Mouse (Mus musculus) midbrain, embryonic 13.5 days (tissue): ENCODE data around the gene Uchl1. TPM values are rescaled to one million over a fixed set of nuclear protein-coding genes. Genes with fewer than 3 reads are reported as not detected.

Source experiments
- ATAC-seq: fragments of 200-750 bp; cut with Nextera tagmentation; 2 replicates; pipeline ENCODE4 v1.8.0; 2017; ENCODE audit warnings: mild to moderate bottlenecking, moderate TSS enrichment, moderate library complexity
- H3K27ac ChIP-seq: fragments of 300-500 bp; sonication (generic); 2 replicates; pipeline ENCODE4 v1.5.1; 2015; ENCODE audit warnings: inconsistent platforms, mild to moderate bottlenecking, moderate library complexity
- H3K27me3 ChIP-seq: fragments of 300-500 bp; sonication (generic); 2 replicates; pipeline ENCODE4 v1.6.1; 2015; ENCODE audit warnings: mild to moderate bottlenecking, inconsistent platforms
- H3K36me3 ChIP-seq: fragments of 300-500 bp; sonication (generic); 2 replicates; pipeline ENCODE4 v1.6.1; 2015; ENCODE audit warnings: mild to moderate bottlenecking, inconsistent platforms
- H3K4me1 ChIP-seq: fragments of 300-500 bp; sonication (generic); replicated peaks from 2 replicates; pipeline ENCODE4 v1.6.1; 2015; ENCODE audit warnings: inconsistent platforms
- H3K4me2 ChIP-seq: fragments of 300-500 bp; sonication (generic); replicated peaks from 2 replicates; pipeline ENCODE4 v1.6.1; 2015; ENCODE audit warnings: moderate library complexity, mild to moderate bottlenecking, inconsistent platforms
- H3K4me3 ChIP-seq: fragments of 300-500 bp; sonication (generic); replicated peaks from 2 replicates; pipeline ENCODE4 v1.5.1; 2015; ENCODE audit warnings: mild to moderate bottlenecking, inconsistent platforms
- H3K9ac ChIP-seq: fragments of 300-500 bp; sonication (generic); replicated peaks from 2 replicates; pipeline ENCODE4 v1.6.1; 2015; ENCODE audit warnings: mild to moderate bottlenecking, inconsistent platforms
- H3K9me3 ChIP-seq: fragments of 300-500 bp; sonication (generic); 2 replicates; pipeline ENCODE4 v1.6.1; 2016; ENCODE audit warnings: mild to moderate bottlenecking, inconsistent platforms
- WGBS: fragments of 180-500 bp; shearing (Covaris S2); methylation state at CpG from one replicate; pipeline ENCODE4 v1.1.7; 2015; 5-methylcytosine and 5-hydroxymethylcytosine counted together
- polyA plus RNA-seq: library from polyadenylated mRNA; unstranded; fragments of >200 nt; fragmentation: Nextera tagmentation; extraction: Ambion mirVana; gene quantifications from 2 replicates; pipeline ENCODE4 v1.2.1, GENCODE M21; 2015

Gene Uchl1
- polyA plus RNA-seq: 1,181 and 1,187 TPM in 2 replicates

- H3K27ac ChIP-seq: peak within 1 kb of the TSS; percentile 89
- under 1% methylated on average over 20 of the region's 20 CpGs for WGBS
- ATAC-seq: peak; percentile 93
- no peaks in the 10 kb centered on the region for H3K27me3 ChIP-seq
- peak within 1 kb of the TSS; percentile 88 for H3K4me2 ChIP-seq
- no peaks in the 10 kb centered on the region for H3K9me3 ChIP-seq
- peaks cover 45% of the 10 kb centered on the region for H3K4me1 ChIP-seq
- H3K36me3 ChIP-seq: peaks cover 16% of the 10 kb centered on the region
- peak within 1 kb of the TSS; percentile 88 for H3K9ac ChIP-seq
- H3K4me3 ChIP-seq: peak within 1 kb of the TSS; percentile 91
These were observed at the start of gene Uchl1 for GRCm38 (mm10) chr5:66675983-66676382. TSS of gene Uchl1 (plus strand) at chr5:66676091.

DNA sequence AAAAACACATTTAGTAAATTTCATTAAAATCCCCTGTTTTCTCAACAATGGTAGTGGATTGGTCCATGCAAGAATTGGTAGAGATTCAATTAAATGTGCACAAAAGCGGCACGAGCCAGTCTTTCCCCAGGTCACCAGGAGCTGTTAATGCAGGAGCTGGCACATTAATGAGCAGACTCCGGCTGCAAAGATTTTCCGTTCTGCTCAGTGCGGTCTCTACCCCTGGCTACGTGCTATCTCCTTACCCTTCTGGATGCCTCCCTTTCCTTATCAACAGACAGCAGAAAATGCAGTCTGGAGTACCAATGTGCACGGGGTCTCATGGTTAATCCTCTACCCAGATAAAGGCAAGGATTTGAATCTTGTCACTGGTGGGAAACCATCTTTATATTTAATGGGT lies 48.1 kb upstream of the Uchl1 start:
- Histone ChIP-seq H3K27me3 (no peaks in the 10 kb centered on the region), H3K4me1 (0 out of 2 replicates have a peak, but pooled peaks cover 6% of the 10 kb centered on the region), H3K4me3 (no peak overlapping the region), H3K9ac (no peak overlapping the region), H3K36me3 (no peaks in the 10 kb centered on the region), H3K4me2 (no peak overlapping the region), H3K27ac (peak overlapping the region; percentile 42), H3K9me3 (no peaks in the 10 kb centered on the region)
- 41% methylated on average over 7 of the region's 7 CpGs for WGBS
- ATAC-seq: peak; percentile 88

GRCm38 (mm10) chr5:66635459-66636079 lies 40.3 kb upstream of the Uchl1 start:
- Histone ChIP-seq H3K9ac (no peak overlapping the region), H3K4me2 (no peak overlapping the region), H3K4me3 (no peak overlapping the region), H3K27ac (no peak overlapping the region), H3K27me3 (no peaks in the 10 kb centered on the region), H3K4me1 (peaks cover 5% of the 10 kb centered on the region; the same call in 1 of the 2 replicates), H3K36me3 (no peaks in the 10 kb centered on the region), H3K9me3 (no peaks in the 10 kb centered on the region)
- 50% methylated on average over 10 of the region's 10 CpGs for WGBS
- no peak for ATAC-seq

GRCm38 (mm10) chr5:66642156-66642555 lies 33.7 kb upstream of the Uchl1 start:
- no peak overlapping the region for H3K9ac ChIP-seq
- H3K4me2 ChIP-seq: no peak overlapping the region
- no peaks in the 10 kb centered on the region for H3K36me3 ChIP-seq
- H3K4me1 ChIP-seq: no peaks in the 10 kb centered on the region
- ATAC-seq: no peak
- no peak overlapping the region for H3K27ac ChIP-seq
- H3K27me3 ChIP-seq: no peaks in the 10 kb centered on the region
- whole genome bisulfite sequencing: 95% methylated on average over 4 of the region's 4 CpGs
- H3K9me3 ChIP-seq: no peaks in the 10 kb centered on the region
- no peak overlapping the region for H3K4me3 ChIP-seq

GRCm38 (mm10) chr5:66643260-66643659 lies 32.6 kb upstream of the Uchl1 start:
- no peak overlapping the region for H3K4me3 ChIP-seq
- no peak for ATAC-seq
- no peak overlapping the region for H3K27ac ChIP-seq
- no peaks in the 10 kb centered on the region for H3K4me1 ChIP-seq
- H3K4me2 ChIP-seq: no peak overlapping the region
- H3K36me3 ChIP-seq: no peaks in the 10 kb centered on the region
- H3K27me3 ChIP-seq: no peaks in the 10 kb centered on the region
- no peak overlapping the region for H3K9ac ChIP-seq
- H3K9me3 ChIP-seq: no peaks in the 10 kb centered on the region
- WGBS: 88% methylated on average over 5 of the region's 5 CpGs

- no peak overlapping the region for H3K27ac ChIP-seq
- H3K4me1 ChIP-seq: no peaks in the 10 kb centered on the region
- H3K27me3 ChIP-seq: no peaks in the 10 kb centered on the region
- no peak overlapping the region for H3K4me3 ChIP-seq
- H3K4me2 ChIP-seq: no peak overlapping the region
- WGBS: 73% methylated on average over 7 of the region's 7 CpGs
- no peaks in the 10 kb centered on the region for H3K36me3 ChIP-seq
- no peak overlapping the region for H3K9ac ChIP-seq
- H3K9me3 ChIP-seq: no peaks in the 10 kb centered on the region
- no peak for ATAC-seq
These were observed 28.4 kb upstream of the Uchl1 start for GRCm38 (mm10) chr5:66647504-66647903.

DNA sequence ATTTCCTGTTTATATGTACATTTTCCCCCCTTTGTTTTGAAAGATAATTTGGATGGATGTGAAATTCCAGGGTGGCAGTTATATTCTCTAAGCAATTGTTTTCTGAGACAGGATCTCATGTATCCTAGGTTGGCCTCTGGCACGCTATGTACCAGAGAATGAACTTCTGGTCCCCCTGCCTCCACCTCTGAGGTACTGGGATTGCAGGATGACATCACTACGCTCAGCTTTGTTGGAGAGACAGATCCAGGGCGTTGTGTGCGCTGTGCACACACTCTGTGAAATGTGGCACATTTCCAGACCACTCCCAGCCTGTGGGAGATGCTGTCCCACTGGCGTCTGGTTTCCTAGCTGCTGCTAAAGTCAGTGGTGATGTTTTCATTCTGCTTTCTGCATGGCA lies 21.7 kb upstream of the Uchl1 start:
- Histone ChIP-seq H3K4me3 (no peak overlapping the region), H3K4me2 (no peak overlapping the region), H3K27ac (peak overlapping the region; percentile 47; the same call in 1 of the 2 replicates), H3K4me1 (no peaks in the 10 kb centered on the region), H3K27me3 (no peaks in the 10 kb centered on the region), H3K9me3 (no peaks in the 10 kb centered on the region), H3K9ac (no peak overlapping the region), H3K36me3 (no peaks in the 10 kb centered on the region)
- 56% methylated on average over 5 of the region's 5 CpGs for WGBS
- 0 out of 2 replicates have a peak, but pooled peaks have one; percentile 55 for ATAC-seq

GRCm38 (mm10) chr5:66675189-66675890 lies 551 bp upstream of the Uchl1 start:
- under 1% methylated on average over 18 of the region's 18 CpGs for WGBS
- Histone ChIP-seq H3K4me1 (peaks cover 39% of the 10 kb centered on the region), H3K36me3 (peaks cover 10% of the 10 kb centered on the region), H3K27ac (peak overlapping the region; percentile 89), H3K4me3 (peak overlapping the region; percentile 91), H3K9ac (peak overlapping the region; percentile 88), H3K9me3 (no peaks in the 10 kb centered on the region), H3K27me3 (no peaks in the 10 kb centered on the region), H3K4me2 (peak overlapping the region; percentile 88)
- peak; percentile 46 for ATAC-seq

DNA sequence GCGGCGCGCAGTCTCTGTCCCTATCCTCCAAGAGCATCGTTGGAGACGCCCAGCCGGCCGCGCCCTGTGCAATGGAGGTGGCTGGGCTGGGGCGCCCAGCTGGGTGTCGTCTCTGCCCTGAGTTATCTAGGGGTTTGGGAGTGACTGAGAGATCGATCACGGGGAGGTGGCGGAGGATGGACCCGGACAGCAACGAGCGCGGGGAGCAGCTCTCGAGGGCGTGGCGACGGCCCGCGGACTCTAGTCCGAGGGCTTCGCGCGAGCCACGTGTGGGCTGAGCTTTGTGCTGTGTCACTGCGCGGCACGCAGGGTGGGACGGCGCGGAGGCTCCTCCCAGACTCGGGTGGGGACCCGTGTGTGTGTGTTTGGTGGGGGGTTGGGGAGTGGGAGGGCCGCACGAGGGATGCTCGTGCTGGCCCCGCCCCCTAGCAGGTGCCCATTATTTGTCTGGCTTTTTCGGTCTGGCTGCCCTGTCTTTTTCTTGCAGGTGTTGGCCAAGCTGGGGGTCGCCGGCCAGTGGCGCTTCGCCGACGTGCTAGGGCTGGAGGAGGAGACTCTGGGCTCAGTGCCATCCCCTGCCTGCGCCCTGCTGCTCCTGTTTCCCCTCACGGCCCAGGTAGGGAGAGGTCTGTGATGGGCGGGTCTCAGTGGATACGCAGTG lies 696 bp downstream of the Uchl1 start:
- under 1% methylated on average over 51 of the region's 51 CpGs for WGBS
- H3K4me3 ChIP-seq: peak overlapping the region; percentile 91
- no peaks in the 10 kb centered on the region for H3K27me3 ChIP-seq
- ATAC-seq: peak; percentile 89
- peak overlapping the region; percentile 88 for H3K9ac ChIP-seq
- peaks cover 45% of the 10 kb centered on the region for H3K4me1 ChIP-seq
- H3K4me2 ChIP-seq: peak overlapping the region; percentile 88
- peaks cover 22% of the 10 kb centered on the region for H3K36me3 ChIP-seq
- H3K27ac ChIP-seq: peak overlapping the region; percentile 89
- H3K9me3 ChIP-seq: no peaks in the 10 kb centered on the region

DNA sequence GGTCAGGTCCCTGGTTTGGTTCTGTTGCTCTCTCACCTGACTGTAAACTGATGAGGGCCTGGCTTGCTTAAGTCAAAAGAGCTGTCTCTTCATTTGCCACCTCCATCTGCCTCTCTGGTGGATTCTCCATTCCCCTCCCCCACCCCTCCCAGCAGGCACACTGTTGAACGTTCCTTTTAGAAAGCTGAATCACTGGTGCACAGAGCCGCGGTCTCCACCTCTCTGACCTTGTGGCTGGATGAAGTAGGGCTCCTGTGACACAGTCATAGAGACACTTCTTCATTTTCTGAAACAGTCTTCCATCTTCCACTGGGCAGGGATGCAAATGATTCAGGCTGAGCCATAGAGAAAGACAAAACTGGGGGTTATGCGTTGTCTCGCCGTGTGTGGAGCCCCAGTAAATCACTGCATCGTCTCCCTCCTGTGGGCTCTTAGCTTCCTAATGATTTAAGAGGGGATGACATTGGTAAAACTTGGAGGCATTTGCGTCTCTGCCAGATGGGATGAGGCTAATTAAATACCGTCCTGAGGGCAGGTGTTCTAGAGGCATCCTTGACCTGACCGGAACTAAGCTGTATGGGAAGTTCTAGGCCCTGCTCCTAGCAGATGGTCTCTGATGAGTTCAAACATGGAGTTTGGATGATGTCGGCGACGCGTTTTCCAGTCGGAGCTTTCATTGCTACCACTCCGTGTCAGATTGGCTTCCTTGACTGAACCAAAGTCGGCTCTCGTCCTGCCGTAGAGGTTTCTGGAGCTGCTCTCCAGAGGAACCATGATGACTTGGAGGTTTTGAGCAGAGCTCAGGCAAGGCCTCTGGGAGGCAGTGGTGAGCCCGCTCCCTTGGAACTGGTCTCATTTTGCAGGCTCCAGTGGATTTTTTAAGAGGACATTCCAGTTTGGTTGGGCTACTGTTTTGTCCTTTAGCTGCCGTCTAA lies 1.8 kb downstream of the Uchl1 start:
- H3K4me3 ChIP-seq: peak overlapping the region; percentile 91
- H3K4me1 ChIP-seq: peaks cover 45% of the 10 kb centered on the region
- ATAC-seq: no peak
- peaks cover 33% of the 10 kb centered on the region for H3K36me3 ChIP-seq
- 63% methylated on average over 21 of the region's 21 CpGs for WGBS
- H3K9ac ChIP-seq: peak overlapping the region; percentile 88
- H3K27ac ChIP-seq: peak overlapping the region; percentile 89
- peak overlapping the region; percentile 88 for H3K4me2 ChIP-seq
- H3K27me3 ChIP-seq: no peaks in the 10 kb centered on the region
- H3K9me3 ChIP-seq: no peaks in the 10 kb centered on the region

DNA sequence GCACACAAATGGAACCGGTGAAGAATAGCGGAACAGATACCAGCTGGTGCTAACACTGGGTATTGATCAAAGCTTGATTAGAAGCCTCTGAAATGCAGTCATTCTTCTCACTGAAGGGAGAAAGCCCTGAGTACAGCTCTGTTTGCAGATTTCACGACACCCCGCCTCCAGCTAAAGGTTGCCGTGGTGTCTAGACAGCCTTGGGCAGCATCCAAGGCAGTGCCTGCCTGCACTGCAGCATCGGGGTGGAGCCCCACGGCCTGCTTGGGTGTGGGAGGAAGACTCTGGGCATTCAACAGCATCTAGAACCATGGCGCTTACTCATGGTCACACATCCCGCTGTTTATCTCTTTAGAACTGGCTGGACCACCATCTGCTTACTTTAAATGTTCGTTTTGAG lies 3.3 kb downstream of the Uchl1 start:
- Histone ChIP-seq H3K4me2 (peak overlapping the region; percentile 88), H3K9me3 (no peaks in the 10 kb centered on the region), H3K9ac (peak overlapping the region; percentile 52), H3K36me3 (peaks cover 48% of the 10 kb centered on the region), H3K4me3 (peak overlapping the region; percentile 91), H3K27ac (0 out of 2 replicates have a peak overlapping the region, but pooled peaks have one; percentile 12), H3K4me1 (peaks cover 51% of the 10 kb centered on the region), H3K27me3 (no peaks in the 10 kb centered on the region)
- 41% methylated on average over 10 of the region's 10 CpGs for WGBS
- no peak for ATAC-seq
